Mouse (Mus musculus) mouse trophoblast stem cell (cell line): ENCODE measurements around the gene Krtap3-1.
"Not testable (repeated sequence)": the region's sequence is repeated elsewhere in the genome, so short reads cannot be mapped to it uniquely, and the experiment has no call there.

Source experiments
- in situ Hi-C, 2 experiments: fragments of 300-500 bp; cut with MseI, MboI; formaldehyde crosslinking; loops; 2 replicates in 1 of 2; 3 replicates in 1 of 2; pipeline ENCODE4 v1.15.1; 2025

Krtap3-1 gene

DNA sequence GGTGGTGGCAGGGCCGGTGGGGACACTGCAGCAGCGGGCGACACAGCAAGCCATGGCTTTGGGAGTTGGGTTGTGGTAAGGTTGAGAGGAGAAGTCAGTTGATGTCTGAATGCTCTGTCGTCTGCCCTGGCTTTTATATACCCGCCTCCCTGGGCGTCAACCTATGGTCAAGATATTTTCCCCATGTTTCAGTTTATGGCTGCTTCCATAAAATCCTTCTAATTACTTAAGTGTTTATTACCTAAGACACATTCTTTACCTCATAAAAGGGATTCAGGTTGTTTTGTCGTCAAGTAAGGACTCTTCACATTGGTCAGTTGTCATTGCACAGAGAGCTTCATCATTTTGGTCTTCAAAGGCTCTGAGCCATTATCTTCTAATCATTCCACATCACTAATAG is at the start of gene Krtap3-1:
Gene Krtap3-1, minus strand, starts transcription at position 101 of the 400 bp plus-strand sequence.
- in situ Hi-C loops = no loop called here

GRCm38 (mm10) chr11:99614796-99615363 is 48.5 kb upstream of the Krtap3-1 start, which contains the start of gene Krtap2-4:
Gene Krtap2-4, minus strand, starts transcription at chr11:99614846.
- in situ Hi-C loops = no loop called here

DNA sequence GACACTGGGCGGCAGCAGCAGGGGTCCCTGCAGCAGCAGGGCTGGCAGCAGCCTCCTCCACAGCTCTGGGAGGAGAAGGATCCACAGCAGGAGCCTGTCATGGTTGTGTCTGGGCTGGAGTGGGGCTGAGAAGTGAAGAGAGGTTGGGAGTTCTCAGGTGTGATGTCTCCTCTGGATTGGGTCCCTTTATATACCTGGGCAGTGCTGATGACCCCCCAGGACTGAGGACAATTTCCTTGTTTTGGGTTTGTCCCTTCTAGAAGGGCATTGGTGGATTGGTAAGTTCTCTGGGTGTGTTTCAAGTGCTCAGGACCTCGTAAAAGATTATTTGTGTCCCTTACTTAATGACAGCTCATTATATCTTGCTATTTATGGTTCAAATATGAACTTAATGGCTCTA is 43.7 kb upstream of the Krtap3-1 start, which contains the start of gene Gm11937:
Gene Gm11937, minus strand, starts transcription at position 101 of the 400 bp plus-strand sequence.
- in situ Hi-C loops = not testable (repeated sequence)

GRCm38 (mm10) chr11:99609126-99609525 is 42.7 kb upstream of the Krtap3-1 start:
- in situ Hi-C loops = no loop called here

GRCm38 (mm10) chr11:99603208-99603607 is 36.8 kb upstream of the Krtap3-1 start, which contains the start of gene Gm11938:
Gene Gm11938, minus strand, starts transcription at chr11:99603308.
- in situ Hi-C loops = not testable (repeated sequence)

DNA sequence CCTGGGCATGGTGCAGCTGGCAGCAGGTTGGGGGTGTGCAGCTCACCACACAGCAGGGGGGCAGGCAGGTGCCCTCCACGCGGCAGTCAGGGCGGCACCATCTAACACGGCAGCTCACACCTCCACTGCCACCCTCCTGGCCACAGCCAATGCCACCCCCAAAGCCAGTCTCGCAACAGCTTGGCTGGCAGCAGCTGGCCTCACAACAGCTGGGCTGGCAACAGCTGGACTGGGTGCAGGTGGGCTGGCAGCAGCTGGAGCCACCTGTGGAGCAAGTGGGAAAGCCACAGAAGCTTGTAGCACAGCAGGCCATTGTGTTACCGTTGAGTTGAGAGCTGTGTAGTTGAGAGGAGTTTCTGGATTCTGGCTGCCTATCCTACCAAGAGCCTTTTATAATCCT is 31.3 kb upstream of the Krtap3-1 start, which contains the start of gene Krtap9-3:
Gene Krtap9-3, minus strand, starts transcription at position 364 of the 400 bp plus-strand sequence.
- in situ Hi-C loops = not testable (repeated sequence)

DNA sequence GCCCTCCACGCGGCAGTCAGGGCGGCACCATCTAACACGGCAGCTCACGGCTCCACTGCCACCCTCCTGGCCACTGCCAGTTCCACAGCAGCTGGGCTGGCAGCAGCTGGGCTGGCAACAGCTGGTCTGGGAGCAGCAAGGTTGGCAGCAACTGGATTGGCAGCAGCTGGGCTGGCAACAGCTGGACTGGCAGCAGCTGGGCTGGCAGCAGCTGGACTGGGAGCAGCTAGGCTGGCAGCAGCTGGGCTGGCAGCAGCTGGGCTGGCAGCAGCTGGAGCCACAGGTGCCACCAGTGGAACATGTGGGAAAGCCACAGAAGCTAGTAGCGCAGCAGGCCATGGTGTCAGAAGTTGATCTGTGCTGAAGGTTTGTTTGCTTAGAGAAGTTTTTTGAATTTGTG is 24.6 kb upstream of the Krtap3-1 start, which contains the start of gene Krtap1-3:
Gene Krtap1-3, minus strand, starts transcription at position 359 of the 400 bp plus-strand sequence.
- in situ Hi-C loops = no loop called here

DNA sequence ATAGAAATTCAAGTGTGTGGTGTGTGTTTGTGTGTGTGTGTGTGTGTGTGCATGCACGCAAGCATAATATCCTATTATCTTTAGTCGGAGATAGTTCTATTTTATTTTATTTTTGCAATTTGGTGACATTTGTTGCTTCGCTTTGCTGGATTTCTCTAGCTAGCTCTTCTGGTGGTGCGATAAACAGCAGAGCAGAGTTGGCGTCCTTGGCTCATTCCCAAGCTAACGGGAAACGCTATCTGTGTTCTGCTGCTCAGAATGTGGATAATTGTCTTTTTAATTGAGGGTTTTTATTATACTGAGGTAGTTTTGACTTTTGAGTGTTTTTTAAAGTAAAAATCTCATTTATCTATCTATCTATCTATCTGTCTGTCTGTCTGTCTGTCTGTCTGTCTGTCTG is 18.7 kb upstream of the Krtap3-1 start:
- in situ Hi-C loops = no loop called here

- in situ Hi-C loops = no loop called here
Measured at GRCm38 (mm10) chr11:99583245-99583704, 16.8 kb upstream of the Krtap3-1 start, which contains the start of gene Krtap1-4. Gene Krtap1-4, minus strand, starts transcription at chr11:99583654.

- in situ Hi-C loops = no loop called here
Measured at GRCm38 (mm10) chr11:99581564-99581963, 15.1 kb upstream of the Krtap3-1 start.

GRCm38 (mm10) chr11:99581051-99581450 is 14.6 kb upstream of the Krtap3-1 start:
- in situ Hi-C loops = no loop called here

- in situ Hi-C loops = no loop called here
Measured at GRCm38 (mm10) chr11:99580636-99581035, 14.2 kb upstream of the Krtap3-1 start, which contains the start of gene Krtap1-5. Gene Krtap1-5, minus strand, starts transcription at chr11:99581016.

GRCm38 (mm10) chr11:99574106-99574505 is 7.7 kb upstream of the Krtap3-1 start:
- in situ Hi-C loops = loop anchor here in 1 of 2 experiments (10.0 kb wide), 1 partner anchor 109 kb away; no protein-coding TSS in a partner anchor

DNA sequence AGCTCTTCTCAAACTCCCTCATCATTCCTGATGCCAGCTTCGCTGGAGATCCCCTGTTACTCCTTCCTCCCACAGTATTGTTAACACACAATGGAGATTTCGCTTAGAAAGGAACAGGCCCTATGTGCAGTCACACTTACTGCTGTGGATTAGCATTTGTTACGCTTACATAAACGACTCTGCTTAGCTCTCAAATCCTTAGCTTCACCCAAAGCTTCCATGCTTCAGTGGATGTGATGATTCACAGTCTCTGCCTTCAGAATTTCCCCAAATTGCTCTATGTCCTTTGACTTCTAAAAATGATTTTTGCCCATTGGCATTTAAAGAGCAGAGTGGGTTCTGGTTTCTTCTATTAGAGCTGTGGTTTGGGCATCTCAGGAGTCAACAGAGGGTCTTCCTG is 6.7 kb upstream of the Krtap3-1 start:
- in situ Hi-C loops = loop anchor here in 1 of 2 experiments (10.0 kb wide), 1 partner anchor 108 kb away; no protein-coding TSS in a partner anchor

- in situ Hi-C loops = no loop called here
Measured at GRCm38 (mm10) chr11:99562580-99562979, 3.9 kb downstream of the Krtap3-1 start.

GRCm38 (mm10) chr11:99559366-99559765 is 7.1 kb downstream of the Krtap3-1 start, which contains the start of gene Gm11939:
Gene Gm11939, minus strand, starts transcription at chr11:99559466.
- in situ Hi-C loops = no loop called here

- in situ Hi-C loops = no loop called here
Measured at GRCm38 (mm10) chr11:99557976-99558745, 8.3 kb downstream of the Krtap3-1 start.

GRCm38 (mm10) chr11:99556753-99557152 is 9.7 kb downstream of the Krtap3-1 start, which contains the start of gene Krtap3-2:
Gene Krtap3-2, minus strand, starts transcription at chr11:99556853.
- in situ Hi-C loops = no loop called here

DNA sequence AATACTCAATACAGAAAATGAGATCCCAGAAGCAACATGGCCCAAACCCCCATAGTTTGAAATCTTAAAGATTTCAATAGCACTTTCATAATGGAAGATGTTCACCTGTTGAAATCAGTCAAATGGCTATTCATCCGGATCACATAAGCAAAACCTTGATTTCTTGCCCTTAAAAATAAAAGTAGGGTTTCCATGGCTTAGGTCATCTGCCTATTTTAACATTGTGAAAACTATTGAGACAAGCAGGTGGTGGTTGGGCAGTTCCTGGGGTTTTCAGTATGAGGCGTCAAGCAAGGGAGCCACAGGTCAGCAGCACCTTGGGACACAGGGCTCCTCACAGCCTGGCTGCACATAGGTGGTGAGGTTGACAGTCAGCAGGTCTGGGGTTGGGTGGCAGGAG is 10.2 kb downstream of the Krtap3-1 start:
- in situ Hi-C loops = no loop called here

DNA sequence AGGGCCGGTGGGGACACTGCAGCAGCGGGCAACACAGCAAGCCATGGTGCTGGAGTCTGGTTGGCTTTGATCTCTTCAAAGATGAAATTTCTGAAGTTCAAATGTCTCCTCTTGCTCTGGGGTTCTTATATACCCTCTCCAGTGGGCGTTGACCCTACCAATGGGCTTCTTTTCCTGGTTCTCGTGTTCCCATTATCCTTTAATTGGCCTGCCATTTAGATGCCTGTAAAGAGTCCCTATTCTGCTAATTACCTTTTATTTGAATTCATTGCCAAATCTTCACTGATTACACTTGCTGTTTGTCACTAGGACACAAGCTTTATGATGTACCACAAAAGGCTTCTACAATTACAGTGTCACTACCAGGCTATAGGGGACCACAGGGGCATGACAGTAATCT is 15.7 kb downstream of the Krtap3-1 start, which contains the start of gene Krtap3-3:
Gene Krtap3-3, minus strand, starts transcription at position 101 of the 400 bp plus-strand sequence.
- in situ Hi-C loops = no loop called here

DNA sequence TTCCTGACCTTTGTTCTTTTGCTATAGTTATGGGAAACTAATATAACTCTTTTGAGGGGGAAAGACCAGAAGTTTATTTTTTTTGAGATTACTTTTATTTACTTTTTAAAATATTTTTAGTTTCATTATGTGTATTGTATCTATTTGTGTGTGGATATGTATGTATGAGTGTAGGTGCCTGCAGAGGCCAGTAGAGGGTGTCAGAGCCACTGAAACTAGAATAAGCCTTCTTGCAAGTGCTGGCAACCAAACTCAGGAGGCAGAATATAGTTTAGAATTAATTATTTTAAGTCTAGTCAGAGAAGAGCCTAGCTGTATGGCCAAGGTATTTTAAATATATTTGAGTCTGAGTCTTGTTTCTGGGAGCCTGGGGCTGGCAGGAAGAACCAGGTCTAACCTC is 18.5 kb downstream of the Krtap3-1 start:
- in situ Hi-C loops = no loop called here

DNA sequence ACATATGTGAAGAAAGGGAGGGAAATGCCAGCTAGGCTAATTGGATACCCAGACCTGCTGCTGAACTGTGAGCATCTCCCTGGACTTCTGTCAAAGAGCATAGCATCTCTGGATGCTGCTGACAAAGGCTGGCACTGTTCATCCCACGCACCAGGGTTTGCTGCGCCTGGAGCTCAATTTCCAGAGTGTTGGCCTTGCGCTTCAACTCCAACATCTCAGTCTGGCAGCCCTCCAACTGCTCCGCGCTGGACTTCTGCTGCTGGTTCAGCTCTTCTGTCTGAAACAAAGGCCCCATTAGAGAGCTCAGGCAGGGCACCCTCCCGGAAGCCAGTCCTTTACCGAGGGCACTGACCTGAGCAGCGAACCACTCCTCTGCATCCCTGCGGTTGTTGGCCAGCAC is 26.7 kb downstream of the Krtap3-1 start:
- in situ Hi-C loops = no loop called here
